Mouse (Mus musculus) thymus, postnatal 4 days (tissue): ENCODE measurements around the gene Cox5b.
"Not testable (repeated sequence)": the region's sequence is repeated elsewhere in the genome, so short reads cannot be mapped to it uniquely, and the experiment has no call there.

Experiments used
- DNase-seq: peaks from one replicate; pipeline ENCODE4 v3.0.0; 2021

Cox5b gene

DNA sequence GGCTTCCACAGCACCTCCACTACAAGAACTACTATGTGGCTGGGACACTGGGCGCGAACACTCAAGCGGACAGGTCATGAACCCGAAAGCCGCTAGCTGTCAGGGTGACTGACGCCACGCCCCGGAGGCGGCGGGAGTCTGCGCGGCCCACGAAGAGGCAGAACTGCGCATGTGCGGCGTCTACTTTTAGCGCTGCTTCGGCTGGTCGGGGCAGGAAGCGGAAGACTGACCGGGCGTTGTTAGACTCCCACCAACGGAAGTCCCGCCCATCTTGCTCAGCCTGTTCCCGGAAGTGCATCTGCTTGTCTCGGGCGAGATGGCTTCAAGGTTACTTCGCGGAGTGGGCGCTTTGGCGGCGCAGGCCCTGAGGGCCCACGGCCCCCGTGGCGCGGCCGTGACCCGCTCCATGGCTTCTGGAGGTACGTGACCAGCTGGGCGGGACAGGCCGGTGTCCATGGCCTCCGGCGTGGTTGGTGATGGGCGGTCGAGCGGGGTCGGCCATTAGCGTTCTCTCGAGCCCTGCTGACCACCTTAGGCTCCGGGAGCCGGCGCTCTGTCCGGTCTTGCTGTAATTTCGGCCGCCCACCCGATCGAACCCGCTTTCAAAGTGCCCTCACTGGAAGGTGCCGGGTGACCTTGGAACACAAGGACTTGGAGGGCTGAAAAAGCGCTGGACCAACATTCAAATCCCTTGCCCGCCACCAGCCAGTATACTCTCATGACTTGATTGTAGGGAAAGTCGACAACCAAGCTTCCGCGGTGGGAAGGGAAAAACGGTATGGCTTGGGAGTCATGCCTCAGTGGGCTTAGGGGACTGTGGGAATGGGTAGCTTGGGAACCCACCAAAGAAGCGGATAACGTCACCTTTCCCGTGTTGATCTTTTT is at the start of gene Cox5b:
TSS of gene Cox5b (plus strand) at position 179 of the 885 bp plus-strand sequence.
- DNase-seq, result peak; percentile 98

DNA sequence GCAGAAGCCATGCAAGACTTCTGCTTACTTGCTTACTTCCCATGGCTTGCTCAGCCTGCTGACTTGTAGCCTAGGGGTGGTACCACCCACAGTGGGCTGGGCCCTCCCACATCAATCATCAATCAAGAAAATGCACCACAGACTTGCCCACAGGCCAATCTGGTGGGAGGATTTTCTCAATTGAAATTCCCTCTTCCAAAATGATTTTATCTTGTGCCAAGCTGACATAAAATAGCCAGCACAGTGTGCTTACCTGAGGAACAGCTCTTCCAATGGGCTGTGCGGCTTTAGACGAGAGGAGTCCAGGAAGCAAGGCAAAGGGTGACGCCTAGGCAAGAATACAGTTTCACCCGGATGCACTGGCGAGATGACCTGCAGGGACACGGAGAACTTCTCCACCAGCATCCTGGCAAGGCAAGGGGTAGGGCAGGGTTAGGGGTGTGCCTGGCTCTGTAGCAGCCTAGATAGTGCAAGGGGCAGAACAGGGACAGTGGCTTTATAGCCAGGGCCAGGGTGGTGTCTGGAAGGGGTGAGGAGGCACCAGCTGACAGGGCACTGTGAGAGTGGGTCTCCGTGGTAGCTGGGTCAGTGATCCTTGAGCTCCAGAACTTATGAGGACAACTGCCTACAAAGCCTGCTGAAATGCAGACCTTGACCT is 47.2 kb upstream of the Cox5b start:
- no peak for DNase-seq

DNA sequence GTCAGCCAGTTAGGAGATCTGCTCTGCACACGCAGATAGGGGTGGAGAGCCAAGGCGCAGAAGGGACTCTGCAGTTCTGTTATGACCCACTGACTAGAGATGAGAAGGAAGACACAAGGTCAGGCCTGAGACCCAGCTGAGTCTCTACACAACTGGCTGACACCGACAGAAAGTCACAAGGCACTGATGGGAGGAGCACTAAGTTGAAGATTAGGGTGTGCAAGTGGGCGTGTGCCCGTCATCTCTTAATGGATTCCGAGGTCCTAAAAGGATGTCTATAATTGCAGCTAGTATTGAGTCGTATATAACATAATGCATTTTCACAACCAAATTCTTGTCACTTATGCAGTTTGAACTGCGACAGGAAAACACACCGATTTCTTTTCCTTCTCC is 46.6 kb upstream of the Cox5b start:
- no peak for DNase-seq

GRCm38 (mm10) chr1:36646285-36646684 is 45.0 kb upstream of the Cox5b start:
- DNase-seq, result no peak

GRCm38 (mm10) chr1:36647631-36648030 is 43.6 kb upstream of the Cox5b start:
- DNase-seq, result no peak

DNA sequence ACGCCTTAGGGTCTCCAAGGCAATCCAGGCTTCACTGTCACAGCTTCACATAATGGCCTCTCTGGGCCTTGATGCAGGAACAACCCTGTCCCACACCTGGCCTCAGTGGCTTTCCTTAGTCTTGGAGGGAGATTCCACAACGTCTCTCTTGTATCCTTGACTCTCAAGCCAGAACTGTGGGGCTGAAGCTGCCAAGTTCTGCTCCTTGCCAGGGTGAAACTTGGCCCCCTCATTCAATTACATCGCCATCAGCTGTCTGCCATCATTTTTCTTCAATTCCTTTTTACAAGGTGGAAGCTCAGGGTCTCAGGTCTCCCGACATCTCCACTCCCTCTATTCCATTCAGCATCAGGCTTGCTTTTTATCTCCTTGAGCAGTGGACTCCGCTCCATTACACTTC is 36.2 kb upstream of the Cox5b start:
- no peak for DNase-seq

GRCm38 (mm10) chr1:36656233-36656632 is 35.0 kb upstream of the Cox5b start:
- DNase-seq, result no peak

- DNase-seq, result no peak
These were observed 33.4 kb upstream of the Cox5b start for GRCm38 (mm10) chr1:36657658-36658415.

- DNase-seq, result no peak
These were observed 32.4 kb upstream of the Cox5b start for GRCm38 (mm10) chr1:36658621-36659399.

DNA sequence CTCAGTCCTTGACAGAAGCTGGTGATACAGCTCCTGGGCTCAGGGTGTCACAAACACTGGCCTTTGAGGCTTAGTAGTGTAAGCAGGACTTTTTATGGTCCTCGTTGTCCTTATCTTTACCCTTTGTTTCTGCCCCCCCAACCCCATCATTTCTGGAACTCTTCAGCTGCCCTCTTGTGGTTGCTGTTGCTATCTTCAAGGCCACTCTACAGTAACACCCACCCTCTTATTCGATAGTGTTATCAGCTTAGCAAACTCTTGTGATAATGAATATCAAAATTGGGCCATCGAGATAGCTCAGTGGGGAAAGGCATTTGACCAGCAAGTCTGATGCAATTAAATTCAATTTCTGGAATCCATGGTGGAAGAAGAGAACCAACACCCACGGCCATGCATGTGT is 26.8 kb upstream of the Cox5b start:
- no peak for DNase-seq

- no peak for DNase-seq
These were observed 26.0 kb upstream of the Cox5b start for GRCm38 (mm10) chr1:36665165-36665723.

DNA sequence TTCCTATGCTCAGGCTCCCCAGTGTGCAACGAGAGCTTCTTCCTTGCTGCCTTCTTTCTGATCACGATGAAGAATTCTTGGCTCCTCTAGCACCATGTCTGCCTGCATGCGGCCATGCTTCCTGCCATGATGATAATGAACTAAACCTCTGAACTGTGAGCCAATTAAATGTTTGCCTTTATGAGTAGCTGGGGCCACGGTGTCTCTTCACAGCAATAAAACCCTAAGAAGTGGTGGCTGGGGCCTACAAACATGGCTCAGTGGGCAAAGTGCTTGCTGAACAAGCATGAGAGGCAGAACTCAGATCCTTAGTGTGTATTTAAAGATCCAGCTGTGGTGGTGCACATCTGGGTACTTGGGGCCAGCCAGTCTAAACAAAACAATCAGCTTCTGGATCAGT is 25.3 kb upstream of the Cox5b start:
- no peak for DNase-seq

DNA sequence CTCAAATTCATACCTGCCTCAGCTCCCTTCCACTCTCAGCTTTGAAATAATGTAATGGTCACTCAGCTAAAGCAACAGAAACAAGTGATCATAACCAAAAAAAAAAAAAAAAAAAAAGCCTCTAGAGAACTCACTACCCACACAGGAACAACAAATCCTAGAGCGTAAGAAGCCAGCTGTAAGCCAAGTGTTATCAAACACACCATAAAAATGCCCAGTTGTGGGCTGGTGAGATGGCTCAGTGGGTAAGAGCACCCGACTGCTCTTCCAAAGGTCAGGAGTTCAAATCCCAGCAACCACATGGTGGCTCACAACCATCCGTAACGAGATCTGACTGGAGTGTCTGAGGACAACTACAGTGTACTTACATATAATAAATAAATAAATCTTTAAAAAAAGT is 23.2 kb upstream of the Cox5b start:
- not testable (repeated sequence) for DNase-seq

DNA sequence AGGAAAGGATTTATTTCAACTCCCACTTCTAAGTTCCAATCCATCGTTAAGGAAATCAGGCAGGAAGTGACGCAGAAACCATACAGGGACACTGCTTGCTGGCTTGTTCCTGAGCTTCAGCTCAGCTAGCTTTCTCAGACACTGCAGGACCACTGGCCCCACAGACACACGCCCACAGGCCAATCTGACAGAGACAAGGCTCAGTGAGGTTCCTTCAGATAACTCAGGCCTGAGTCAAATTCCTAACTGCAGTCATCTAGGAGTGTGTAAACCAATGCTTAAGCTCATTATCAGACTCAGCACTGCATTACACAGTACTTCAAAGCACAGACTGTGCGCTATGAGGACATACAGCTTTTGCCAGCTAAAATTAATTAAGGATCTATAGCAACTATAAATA is 21.0 kb upstream of the Cox5b start:
- DNase-seq, result no peak

DNA sequence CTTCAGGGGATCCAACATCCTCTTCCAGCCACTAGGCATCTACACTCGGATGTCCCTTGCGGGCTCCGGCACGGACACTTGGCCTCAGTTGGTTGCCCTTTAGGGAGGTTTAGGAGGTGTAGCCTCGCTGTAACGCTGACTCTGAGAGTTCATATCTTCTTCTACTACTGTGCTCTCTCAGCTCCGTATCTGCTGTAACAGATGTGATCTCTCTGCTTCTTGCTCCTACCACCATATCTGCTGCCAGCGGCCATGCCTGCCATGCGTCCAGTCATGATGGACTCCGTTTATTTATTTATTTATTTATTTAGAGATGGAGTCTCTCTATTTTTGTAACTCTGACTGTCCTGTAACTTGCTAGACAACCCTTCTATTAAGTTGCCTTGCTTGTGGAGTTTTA is 20.0 kb upstream of the Cox5b start:
- DNase-seq, result no peak

DNA sequence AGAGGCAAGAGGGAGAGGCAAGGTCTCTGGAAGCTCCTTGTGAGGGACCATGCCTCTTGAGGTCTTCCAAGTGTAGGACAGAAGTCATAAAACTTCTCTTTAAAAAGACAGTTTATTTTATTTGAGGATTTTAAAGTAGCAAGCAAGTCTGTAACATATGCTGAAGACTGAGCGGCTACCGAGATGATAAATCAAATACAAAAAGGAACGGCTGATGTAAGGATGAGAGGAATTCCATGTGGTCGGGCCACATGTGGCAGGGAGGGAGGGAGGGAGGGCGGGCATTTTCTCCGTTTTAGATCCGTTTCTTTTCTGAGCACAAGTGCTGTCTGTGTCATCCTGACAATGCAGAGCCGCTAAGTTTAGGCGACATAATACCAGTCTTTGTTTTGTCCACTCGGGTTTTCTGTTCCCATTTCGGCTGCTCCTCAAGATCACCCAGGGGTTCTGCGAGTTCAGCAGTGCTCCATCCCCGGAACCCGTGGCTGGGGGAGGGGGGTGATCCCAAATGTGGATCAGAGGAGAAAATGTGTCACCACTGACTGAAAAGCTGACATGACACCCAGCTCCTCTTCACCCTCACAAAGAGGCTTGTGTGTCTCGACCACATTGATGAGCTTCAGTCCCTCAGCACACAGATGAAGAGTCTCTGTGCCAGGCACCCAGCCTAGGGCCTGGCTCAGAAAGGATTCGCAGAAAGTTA is 18.4 kb upstream of the Cox5b start:
- no peak for DNase-seq

DNA sequence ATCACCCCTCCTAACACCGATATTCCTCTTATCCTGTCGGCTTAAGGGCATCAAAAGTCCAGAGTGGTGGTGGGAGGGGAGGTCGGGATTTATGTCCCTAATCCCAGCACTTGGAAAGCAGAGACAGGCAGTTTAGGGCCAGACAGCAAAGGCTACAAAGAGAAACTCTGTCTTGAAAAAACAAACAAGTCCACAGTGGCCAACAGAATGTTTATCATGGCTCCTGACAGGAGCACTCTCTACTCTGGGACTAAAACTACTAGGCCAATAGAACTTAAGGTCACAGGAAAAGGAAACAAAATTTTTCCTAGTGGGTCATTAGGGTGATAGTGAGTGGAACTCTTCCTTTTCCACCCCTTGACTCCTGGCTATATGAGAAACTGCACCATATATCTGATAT is 16.3 kb upstream of the Cox5b start:
- DNase-seq, result no peak

DNA sequence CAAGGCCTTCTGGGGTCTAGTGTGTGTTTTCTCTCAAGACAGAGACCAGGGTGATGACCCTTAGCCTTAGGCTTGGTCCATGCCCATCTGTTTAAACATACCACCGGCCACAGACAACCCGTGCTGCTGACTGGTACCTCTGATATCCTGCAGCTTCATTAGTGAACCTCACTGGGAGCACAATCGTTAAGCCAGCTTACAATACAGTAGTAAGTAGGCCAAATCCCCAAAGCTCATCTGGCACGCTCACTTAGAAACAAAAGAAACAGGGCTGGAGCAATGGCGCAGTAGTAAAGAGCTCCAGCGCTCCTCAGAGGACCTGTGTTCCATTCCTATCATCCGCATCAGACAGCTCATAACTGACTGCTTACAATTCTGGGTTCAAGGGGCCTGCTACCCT is 10.4 kb upstream of the Cox5b start:
- DNase-seq, result no peak

DNA sequence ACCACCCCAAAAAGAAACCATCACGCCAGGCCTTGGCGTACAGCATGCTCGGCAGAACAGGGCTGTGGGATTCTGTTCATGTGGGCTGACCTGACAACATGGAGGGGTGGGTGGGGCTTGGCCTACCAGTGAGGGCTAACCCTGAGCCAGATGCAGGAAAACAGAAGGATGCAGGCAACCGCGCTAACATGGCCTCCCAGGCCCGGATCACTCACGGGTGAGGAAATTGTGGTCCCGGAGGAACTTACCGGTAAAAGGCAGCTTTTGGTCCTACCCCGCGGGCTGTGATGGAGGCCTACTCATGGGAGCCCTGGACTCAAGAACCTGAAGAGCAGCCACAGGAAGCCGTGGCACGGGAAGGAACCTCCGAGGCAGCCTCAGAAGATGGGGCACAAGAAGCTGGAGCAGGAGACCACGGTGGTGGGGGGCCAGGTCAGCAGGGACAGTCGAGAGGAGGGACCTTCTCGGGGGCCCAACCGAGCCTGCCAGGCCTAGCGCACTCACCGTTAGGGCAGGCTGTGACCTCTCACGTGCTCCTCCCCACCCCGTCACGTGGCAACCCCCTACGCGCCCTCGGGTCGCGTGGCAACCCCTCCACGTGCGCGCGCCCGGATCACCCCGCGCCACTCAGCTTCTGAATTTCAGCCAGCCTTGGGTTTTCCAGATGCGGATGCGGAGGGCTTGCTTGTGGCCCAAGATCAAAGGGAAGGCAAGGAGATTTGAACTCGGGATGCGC is 8.5 kb upstream of the Cox5b start, which contains the start of gene Fam178b:
TSS of gene Fam178b (minus strand) at position 564 of the 736 bp plus-strand sequence.
- DNase-seq, result no peak

DNA sequence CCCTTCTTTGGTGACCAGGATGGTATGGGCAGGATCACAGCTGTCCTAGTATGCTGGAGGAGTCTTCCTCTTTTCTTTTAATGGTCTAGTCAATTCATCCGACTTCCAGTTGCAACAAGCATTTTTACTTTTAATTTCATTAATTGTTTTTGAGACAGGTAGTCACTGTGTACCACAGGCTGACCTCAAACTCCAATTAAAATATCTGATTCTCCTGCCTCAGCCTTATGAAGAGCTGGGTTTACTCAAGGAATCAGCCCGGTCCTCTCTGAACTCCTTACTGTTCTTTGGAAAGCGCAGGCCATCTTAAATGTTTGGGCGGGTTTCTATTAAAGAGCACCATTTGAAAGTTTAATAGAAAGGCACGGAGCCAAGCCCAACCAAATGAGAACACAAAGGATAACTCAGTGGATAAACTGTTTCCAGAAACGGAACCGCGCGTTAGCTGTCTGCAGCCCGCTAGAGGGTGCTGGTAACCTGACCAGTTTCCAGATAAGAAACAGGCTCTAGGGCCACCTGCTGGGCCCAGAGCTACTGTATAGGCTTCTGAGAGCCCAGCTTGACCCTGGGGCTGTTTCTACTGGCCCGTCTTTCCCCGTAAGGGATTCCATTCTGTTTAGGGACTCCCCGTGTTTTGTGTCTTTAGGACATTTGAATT is 7.3 kb upstream of the Cox5b start:
- peak; percentile 82 for DNase-seq
